Mouse (Mus musculus): Measurements from ENCODE around the gene Ptpn6. TPM values are rescaled to one million over a fixed set of nuclear protein-coding genes. Genes with fewer than 3 reads are reported as not detected.

Gene Ptpn6
- polyA plus RNA-seq, 1 experiment from 2014 or later, result 13.6 TPM

DNA sequence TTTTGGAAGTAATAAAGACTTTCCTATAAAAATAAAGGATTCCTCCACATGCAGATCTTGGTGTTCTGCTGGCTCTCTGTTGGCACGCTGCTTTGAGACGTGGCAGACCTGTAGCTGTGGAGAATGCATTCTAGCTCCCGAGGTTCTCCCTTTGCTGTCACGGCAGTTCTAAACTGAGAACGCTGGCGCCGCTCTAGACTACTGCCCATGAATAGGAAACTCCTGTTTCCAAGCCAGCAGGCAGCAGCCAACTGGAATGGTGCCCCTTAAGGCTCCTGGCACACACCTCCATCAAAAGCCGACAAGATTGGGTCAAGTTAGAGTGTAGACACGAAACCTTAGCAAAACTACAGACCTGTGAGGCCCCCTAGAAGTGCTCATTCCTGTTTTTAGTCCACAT lies 64.9 kb downstream of the Ptpn6 start:
- H3K9me3 ChIP-seq (replicated peaks; ENCODE audit: low read length), result no peaks in the 10 kb centered on the region
- no peak overlapping the region for H3K4me3 ChIP-seq (replicated peaks; ENCODE audit: low read depth, low read length)
- 90% methylated on average over 9 of the region's 9 CpGs for WGBS
- H3K27ac ChIP-seq, result no peak overlapping the region
- DNase-seq (ENCODE audit: low spot score), result no peak
- TF ChIP-seq CTCF (IDR thresholded peaks at IDR 0.05; ENCODE audit: low read depth), result no peak
- no peaks in the 10 kb centered on the region for H3K27me3 ChIP-seq (ENCODE audit: insufficient read depth, low read length)
- H3K4me2 ChIP-seq (ENCODE audit: low read length), result no peak overlapping the region
- H3K9ac ChIP-seq (ENCODE audit: low read depth, low read length), result no peak overlapping the region
- peaks cover 7% of the 10 kb centered on the region for H3K36me3 ChIP-seq (ENCODE audit: insufficient read depth, low read length)
- no peak for ATAC-seq (replicated peaks; ENCODE audit: low FRiP score, low read depth)
- no peaks in the 10 kb centered on the region for H3K4me1 ChIP-seq (replicated peaks; ENCODE audit: insufficient read depth, low read length)

DNA sequence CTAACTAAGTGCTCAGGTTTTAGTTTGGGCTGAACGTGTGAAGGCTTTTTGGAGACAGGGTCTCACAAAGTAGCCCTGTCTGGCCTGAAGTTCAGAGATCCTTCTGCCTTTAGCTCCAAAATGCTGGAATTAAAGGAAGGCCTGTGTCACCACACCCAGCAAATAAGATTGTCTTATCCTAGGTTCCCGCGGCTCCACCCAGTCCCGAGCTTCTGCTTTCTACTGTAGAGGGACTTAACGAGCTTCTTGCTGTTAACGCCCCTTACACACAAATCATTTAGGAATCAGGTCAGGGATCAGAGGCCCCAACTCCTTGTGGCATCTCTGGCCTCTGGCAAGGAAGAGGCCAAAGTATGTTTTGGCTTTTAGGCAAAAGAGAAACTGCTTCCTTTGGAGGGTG lies 66.4 kb downstream of the Ptpn6 start:
- Histone ChIP-seq H3K4me2 (ENCODE audit: low read length) (no peak overlapping the region), H3K27me3 (ENCODE audit: insufficient read depth, low read length) (no peaks in the 10 kb centered on the region), H3K4me3 (replicated peaks; ENCODE audit: low read depth, low read length) (no peak overlapping the region), H3K9ac (ENCODE audit: low read depth, low read length) (no peak overlapping the region), H3K36me3 (ENCODE audit: insufficient read depth, low read length) (peaks cover 7% of the 10 kb centered on the region), H3K4me1 (replicated peaks; ENCODE audit: insufficient read depth, low read length) (no peaks in the 10 kb centered on the region), H3K27ac (no peak overlapping the region), H3K9me3 (replicated peaks; ENCODE audit: low read length) (no peaks in the 10 kb centered on the region)
- 34% methylated on average over 6 of the region's 6 CpGs for WGBS
- TF ChIP-seq CTCF (IDR thresholded peaks at IDR 0.05; ENCODE audit: low read depth), result no peak
- DNase-seq (ENCODE audit: low spot score) (no peak), ATAC-seq (replicated peaks; ENCODE audit: low FRiP score, low read depth) (no peak)

MicroRNAs within 50 kb of the gene (microRNA counts, 519-probe panel; counts per million panel counts)
- microRNA mmu-miR-141 (5,579 counts per million, percentile 88 among the panel's probes with 10 or more counts), microRNA mmu-miR-200c (5,966 counts per million, percentile 90 among the panel's probes with 10 or more counts)

Small RNA genes lying within 50 kb of the gene (microRNA-seq; reads per million reads assigned to microRNA genes)
- gene Mir141 (781 reads per million, percentile 75 among the genes with 10 or more reads in this experiment), gene Mir200c (4,395 reads per million, percentile 90 among the genes with 10 or more reads in this experiment)

Other genes with a start within 250 kb of the Ptpn6 start
- 2.8 and 3.0 TPM in 2 replicates for gene C1rl, start 245.6 kb downstream of the Ptpn6 start, polyA plus RNA-seq (2015; fragmentation: Nextera tagmentation; extraction: Ambion mirVana)
- 18.2 and 20.5 TPM in 2 replicates for gene C1ra, start 226.3 kb downstream of the Ptpn6 start, polyA plus RNA-seq (2015; fragmentation: Nextera tagmentation; extraction: Ambion mirVana)
- gene C1s1, start 196.4 kb downstream of the Ptpn6 start, polyA plus RNA-seq (2015; fragmentation: Nextera tagmentation; extraction: Ambion mirVana), result 29.9 and 32.8 TPM in 2 replicates
- 0.05 and 0.06 TPM in 2 replicates for gene C1rb, start 168.4 kb downstream of the Ptpn6 start, polyA plus RNA-seq (2015; fragmentation: Nextera tagmentation; extraction: Ambion mirVana)
- gene C1s2, start 102.6 kb downstream of the Ptpn6 start, polyA plus RNA-seq (2015; fragmentation: Nextera tagmentation; extraction: Ambion mirVana), result 0.34 and 0.51 TPM in 2 replicates
- 90.6 and 93.4 TPM in 2 replicates for gene Lpcat3, start 75.7 kb downstream of the Ptpn6 start, polyA plus RNA-seq (2015; fragmentation: Nextera tagmentation; extraction: Ambion mirVana)
- 166 and 183 TPM in 2 replicates for gene Emg1, start 26.5 kb downstream of the Ptpn6 start, polyA plus RNA-seq (2015; fragmentation: Nextera tagmentation; extraction: Ambion mirVana)
- 404 and 411 TPM in 2 replicates for gene Phb2, start 26.4 kb downstream of the Ptpn6 start, polyA plus RNA-seq (2015; fragmentation: Nextera tagmentation; extraction: Ambion mirVana)
- 549 and 600 TPM in 2 replicates for gene Grcc10, start 2.7 kb upstream of the Ptpn6 start, polyA plus RNA-seq (2015; fragmentation: Nextera tagmentation; extraction: Ambion mirVana)
- gene Gm45234, start 17.3 kb upstream of the Ptpn6 start, polyA plus RNA-seq (2015; fragmentation: Nextera tagmentation; extraction: Ambion mirVana), result not detected in 2 replicates
- 13.0 and 13.7 TPM in 2 replicates for gene Atn1, start 17.8 kb upstream of the Ptpn6 start, polyA plus RNA-seq (2015; fragmentation: Nextera tagmentation; extraction: Ambion mirVana)
- 7.6 TPM in 2 replicates for gene Eno2, start 31.0 kb upstream of the Ptpn6 start, polyA plus RNA-seq (2015; fragmentation: Nextera tagmentation; extraction: Ambion mirVana)
- 0.43 and 0.59 TPM in 2 replicates for gene Lrrc23, start 41.0 kb upstream of the Ptpn6 start, polyA plus RNA-seq (2015; fragmentation: Nextera tagmentation; extraction: Ambion mirVana)
- 26.1 and 27.4 TPM in 2 replicates for gene Spsb2, start 69.9 kb upstream of the Ptpn6 start, polyA plus RNA-seq (2015; fragmentation: Nextera tagmentation; extraction: Ambion mirVana)
- 664 and 686 TPM in 2 replicates for gene Tpi1, start 75.6 kb upstream of the Ptpn6 start, polyA plus RNA-seq (2015; fragmentation: Nextera tagmentation; extraction: Ambion mirVana)
- 96.6 and 106 TPM in 2 replicates for gene Usp5, start 90.8 kb upstream of the Ptpn6 start, polyA plus RNA-seq (2015; fragmentation: Nextera tagmentation; extraction: Ambion mirVana)
- 85.1 and 91.2 TPM in 2 replicates for gene Cdca3, start 90.8 kb upstream of the Ptpn6 start, polyA plus RNA-seq (2015; fragmentation: Nextera tagmentation; extraction: Ambion mirVana)
- 0.98 and 1.2 TPM in 2 replicates for gene Gnb3, start 101.6 kb upstream of the Ptpn6 start, polyA plus RNA-seq (2015; fragmentation: Nextera tagmentation; extraction: Ambion mirVana)
- 14.7 and 14.8 TPM in 2 replicates for gene P3h3, start 119.0 kb upstream of the Ptpn6 start, polyA plus RNA-seq (2015; fragmentation: Nextera tagmentation; extraction: Ambion mirVana)
- gene Gpr162, start 125.3 kb upstream of the Ptpn6 start, polyA plus RNA-seq (2015; fragmentation: Nextera tagmentation; extraction: Ambion mirVana), result 1.5 and 2.2 TPM in 2 replicates
- 0.24 and 0.28 TPM in 2 replicates for gene Cd4, start 149.5 kb upstream of the Ptpn6 start, polyA plus RNA-seq (2015; fragmentation: Nextera tagmentation; extraction: Ambion mirVana)
- gene Lag3, start 173.0 kb upstream of the Ptpn6 start, polyA plus RNA-seq (2015; fragmentation: Nextera tagmentation; extraction: Ambion mirVana), result 2.5 and 2.9 TPM in 2 replicates
- gene Ptms, start 181.4 kb upstream of the Ptpn6 start, polyA plus RNA-seq (2015; fragmentation: Nextera tagmentation; extraction: Ambion mirVana), result 359 and 399 TPM in 2 replicates
- 348 and 352 TPM in 2 replicates for gene Mlf2, start 192.7 kb upstream of the Ptpn6 start, polyA plus RNA-seq (2015; fragmentation: Nextera tagmentation; extraction: Ambion mirVana)
- gene Cops7a, start 226.8 kb upstream of the Ptpn6 start, polyA plus RNA-seq (2015; fragmentation: Nextera tagmentation; extraction: Ambion mirVana), result 153 and 157 TPM in 2 replicates